Mouse (Mus musculus) limb, embryonic 12.5 days (tissue): ENCODE measurements at regions not wholly inside any gene's neighbourhood (a gene's known extent, or its start where the extent isn't known, plus 50 kb on each side); places are given as distances from the start of the nearest gene placed in this dataset.

Experiments used
- ATAC-seq: fragments of 200-750 bp; cut with Nextera tagmentation; 2 replicates; pipeline ENCODE4 v1.8.0; 2017; ENCODE audit warnings: low read depth, moderate TSS enrichment; ENCODE audit not compliant: insufficient number of reproducible peaks, insufficient read depth, low FRiP score, low TSS enrichment
- H3K27ac ChIP-seq: fragments of 300-500 bp; sonication (generic); 2 replicates; pipeline ENCODE4 v1.5.1; 2016; ENCODE audit warnings: mild to moderate bottlenecking, moderate library complexity
- H3K27me3 ChIP-seq: fragments of 300-500 bp; sonication (generic); 2 replicates; pipeline ENCODE4 v1.6.1; 2016; ENCODE audit warnings: mild to moderate bottlenecking, moderate library complexity
- H3K36me3 ChIP-seq: fragments of 300-500 bp; sonication (generic); 2 replicates; pipeline ENCODE4 v1.6.1; 2016; ENCODE audit warnings: mild to moderate bottlenecking, moderate library complexity
- H3K4me1 ChIP-seq: fragments of 300-500 bp; sonication (generic); replicated peaks from 2 replicates; pipeline ENCODE4 v1.6.1; 2016
- H3K4me2 ChIP-seq: fragments of 300-500 bp; sonication (generic); 2 replicates; pipeline ENCODE4 v1.6.1; 2016; ENCODE audit warnings: mild to moderate bottlenecking, moderate library complexity
- H3K4me3 ChIP-seq: fragments of 300-500 bp; sonication (generic); replicated peaks from 2 replicates; pipeline ENCODE4 v1.5.1; 2016; ENCODE audit warnings: mild to moderate bottlenecking
- H3K9ac ChIP-seq: fragments of 300-500 bp; sonication (generic); replicated peaks from 2 replicates; pipeline ENCODE4 v1.6.1; 2016; ENCODE audit warnings: mild to moderate bottlenecking, moderate library complexity
- H3K9me3 ChIP-seq: fragments of 300-500 bp; sonication (generic); 2 replicates; pipeline ENCODE4 v1.6.1; 2016; ENCODE audit warnings: mild to moderate bottlenecking, moderate library complexity
- WGBS: fragments of 180-500 bp; shearing (Covaris S2); methylation state at CpG from one replicate; pipeline ENCODE4 v1.1.7; 2016; 5-methylcytosine and 5-hydroxymethylcytosine counted together

DNA sequence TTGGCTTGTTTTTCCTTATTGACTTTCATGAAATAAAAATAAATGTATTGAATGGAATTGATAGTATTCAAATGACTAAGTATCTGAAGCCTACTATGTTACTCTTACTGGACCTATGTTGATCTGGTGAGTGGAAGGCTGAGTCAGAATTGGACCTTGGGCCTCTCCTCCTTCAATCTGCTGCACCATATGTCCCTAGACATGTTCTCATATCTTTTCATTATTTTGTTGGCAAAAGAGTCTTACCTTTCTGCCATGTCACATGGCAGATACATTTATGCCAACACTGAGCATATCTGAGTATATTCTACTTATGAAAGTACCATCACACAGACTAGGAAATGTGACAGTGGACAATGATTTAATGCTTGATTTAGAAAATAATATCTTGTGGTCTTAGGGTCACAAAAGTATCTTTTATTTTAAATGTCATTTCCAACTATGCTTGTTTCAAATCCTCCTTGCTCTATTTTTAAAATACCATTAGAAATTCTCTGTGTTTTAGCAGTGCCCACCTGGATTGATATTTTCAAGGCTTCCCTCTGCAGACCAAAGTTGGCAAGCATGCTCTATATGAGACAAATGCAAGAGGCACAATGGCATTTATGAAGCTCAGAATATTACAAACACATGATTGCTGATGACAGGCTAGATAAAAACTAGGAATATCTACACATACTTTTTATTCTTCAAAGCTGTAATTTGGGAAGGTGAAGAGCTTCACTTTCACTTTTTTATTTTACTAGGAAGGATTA, 825.7 kb downstream of the Rfpl4b start:
- Histone ChIP-seq H3K4me3 (no peak overlapping the region), H3K9ac (no peak overlapping the region), H3K27me3 (no peaks in the 10 kb centered on the region), H3K36me3 (no peaks in the 10 kb centered on the region), H3K4me2 (no peak overlapping the region), H3K9me3 (no peaks in the 10 kb centered on the region), H3K27ac (no peak overlapping the region), H3K4me1 (no peaks in the 10 kb centered on the region)
- ATAC-seq: no peak

- ATAC-seq: no peak
- Histone ChIP-seq H3K4me2 (no peak overlapping the region), H3K27ac (no peak overlapping the region), H3K4me3 (no peak overlapping the region), H3K4me1 (no peaks in the 10 kb centered on the region; the same call in 1 of the 2 replicates), H3K36me3 (no peaks in the 10 kb centered on the region), H3K9ac (no peak overlapping the region), H3K9me3 (no peaks in the 10 kb centered on the region), H3K27me3 (no peaks in the 10 kb centered on the region)
- 63% methylated on average over 11 of the region's 11 CpGs for WGBS
These were observed 833.0 kb downstream of the Rfpl4b start for GRCm38 (mm10) chr10:37988297-37989263.

DNA sequence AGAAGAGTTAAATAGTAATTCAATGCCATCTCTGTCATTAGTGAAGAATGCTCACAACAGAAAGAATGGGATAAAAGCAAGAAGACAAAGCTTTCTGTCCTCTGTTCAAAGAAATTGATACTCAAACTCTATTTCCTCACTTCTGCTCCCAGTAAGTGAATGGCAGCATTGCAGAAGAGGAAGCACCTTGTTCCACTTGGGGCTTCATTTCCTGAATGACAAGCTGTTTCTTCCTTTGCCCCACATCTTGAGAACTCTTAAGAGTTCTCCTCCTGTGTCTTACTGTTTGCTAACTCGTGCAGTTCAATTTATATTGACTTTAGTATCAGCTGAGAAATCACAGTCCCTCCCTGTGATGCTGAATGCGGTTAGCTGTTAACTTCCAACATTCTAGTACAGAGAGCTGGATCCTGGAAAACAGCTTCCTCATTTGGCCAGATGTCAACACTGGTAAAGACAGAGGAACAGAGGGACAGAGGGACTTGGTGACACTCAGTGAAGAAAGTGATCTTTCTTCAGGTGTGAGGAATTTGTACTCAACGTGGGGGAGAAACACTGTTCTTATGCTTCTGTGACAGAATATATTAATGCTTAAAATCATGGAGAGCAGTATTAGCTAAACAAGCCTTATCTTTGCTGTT, 840.3 kb upstream of the Marcks start:
- Histone ChIP-seq H3K36me3 (no peaks in the 10 kb centered on the region), H3K27me3 (no peaks in the 10 kb centered on the region), H3K27ac (no peak overlapping the region), H3K4me3 (no peak overlapping the region), H3K4me2 (no peak overlapping the region), H3K9me3 (no peaks in the 10 kb centered on the region), H3K4me1 (no peaks in the 10 kb centered on the region), H3K9ac (no peak overlapping the region)
- ATAC-seq: no peak
- 71% methylated on average over 3 of the region's 3 CpGs for WGBS

- ATAC-seq: no peak
These were observed 821.3 kb upstream of the Marcks start for GRCm38 (mm10) chr10:37960051-37960450.

DNA sequence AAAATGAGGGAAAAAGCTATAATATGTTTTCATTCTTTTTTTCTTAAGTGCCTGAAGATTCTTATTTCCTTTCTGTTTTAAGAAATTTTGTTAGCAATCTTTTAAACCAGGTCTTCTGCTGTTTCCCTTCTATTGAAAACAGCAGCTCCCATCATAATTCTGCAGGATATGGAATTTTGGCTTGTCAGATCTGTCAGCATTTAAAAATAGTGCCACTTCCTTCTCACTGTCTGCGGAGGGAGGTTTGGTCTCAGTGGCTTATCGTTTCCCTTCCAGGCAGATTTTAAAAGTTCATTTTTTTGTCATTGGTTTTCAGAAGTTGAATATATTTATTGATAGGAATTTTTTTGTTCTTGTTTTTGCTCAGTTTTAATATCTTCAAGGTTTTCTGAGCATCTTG, 776.1 kb upstream of the Marcks start:
- no peaks in the 10 kb centered on the region for H3K27me3 ChIP-seq
- no peaks in the 10 kb centered on the region for H3K36me3 ChIP-seq

More at GRCm38 (mm10) chr10:37960051-37960450, 821.3 kb upstream of the Marcks start:
- Histone ChIP-seq H3K9ac (no peak overlapping the region), H3K4me1 (no peaks in the 10 kb centered on the region), H3K9me3 (no peaks in the 10 kb centered on the region), H3K27me3 (no peaks in the 10 kb centered on the region), H3K36me3 (no peaks in the 10 kb centered on the region), H3K4me3 (no peak overlapping the region), H3K27ac (no peak overlapping the region), H3K4me2 (no peak overlapping the region)

GRCm38 (mm10) chr10:37911669-37912068, 772.9 kb upstream of the Marcks start:
- H3K4me3 ChIP-seq: no peak overlapping the region
- no peak overlapping the region for H3K27ac ChIP-seq
- no peaks in the 10 kb centered on the region for H3K9me3 ChIP-seq
- no peaks in the 10 kb centered on the region for H3K27me3 ChIP-seq
- no peaks in the 10 kb centered on the region for H3K36me3 ChIP-seq
- H3K4me1 ChIP-seq: no peaks in the 10 kb centered on the region
- ATAC-seq: no peak
- H3K4me2 ChIP-seq: no peak overlapping the region
- H3K9ac ChIP-seq: no peak overlapping the region

More for the DNA sequence above, 776.1 kb upstream of the Marcks start:
- ATAC-seq: no peak
- H3K4me3 ChIP-seq: no peak overlapping the region
- no peak overlapping the region for H3K27ac ChIP-seq
- no peak overlapping the region for H3K4me2 ChIP-seq
- H3K4me1 ChIP-seq: no peaks in the 10 kb centered on the region
- WGBS: 79% methylated on average over 2 of the region's 2 CpGs
- H3K9me3 ChIP-seq: no peaks in the 10 kb centered on the region
- no peak overlapping the region for H3K9ac ChIP-seq

DNA sequence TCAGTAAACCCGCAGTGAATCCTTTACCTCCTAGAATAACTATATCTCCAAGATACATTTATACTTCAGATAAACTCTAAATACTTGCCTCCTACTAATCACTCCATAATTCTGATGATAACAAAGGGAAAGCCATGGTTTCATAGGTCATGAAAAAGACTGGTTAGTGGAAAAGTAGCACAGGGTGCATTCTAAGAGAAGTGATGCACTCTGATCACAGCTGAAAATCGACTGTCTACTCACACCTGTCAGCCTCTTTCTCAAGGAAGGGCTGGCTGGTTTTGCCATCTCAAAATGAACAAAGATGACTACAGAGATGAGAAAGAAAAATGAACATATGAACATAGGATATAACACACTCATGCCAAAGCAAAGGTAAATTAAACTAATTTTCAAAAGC, 769.6 kb upstream of the Marcks start:
- ATAC-seq: no peak
- H3K36me3 ChIP-seq: no peaks in the 10 kb centered on the region
- H3K27ac ChIP-seq: no peak overlapping the region
- H3K27me3 ChIP-seq: no peaks in the 10 kb centered on the region
- H3K9ac ChIP-seq: no peak overlapping the region
- 63% methylated on average over 2 of the region's 2 CpGs for WGBS
- H3K4me2 ChIP-seq: no peak overlapping the region
- no peaks in the 10 kb centered on the region for H3K9me3 ChIP-seq
- no peak overlapping the region for H3K4me3 ChIP-seq
- H3K4me1 ChIP-seq: no peaks in the 10 kb centered on the region

- no peaks in the 10 kb centered on the region for H3K9me3 ChIP-seq
- H3K36me3 ChIP-seq: no peaks in the 10 kb centered on the region
- ATAC-seq: no peak
- no peaks in the 10 kb centered on the region for H3K27me3 ChIP-seq
- no peak overlapping the region for H3K4me3 ChIP-seq
- no peaks in the 10 kb centered on the region for H3K4me1 ChIP-seq
- H3K4me2 ChIP-seq: no peak overlapping the region
- WGBS: 29% methylated on average over 1 of the region's 1 CpGs
- no peak overlapping the region for H3K27ac ChIP-seq
- H3K9ac ChIP-seq: no peak overlapping the region
These were observed 769.0 kb upstream of the Marcks start for GRCm38 (mm10) chr10:37907731-37908130.

DNA sequence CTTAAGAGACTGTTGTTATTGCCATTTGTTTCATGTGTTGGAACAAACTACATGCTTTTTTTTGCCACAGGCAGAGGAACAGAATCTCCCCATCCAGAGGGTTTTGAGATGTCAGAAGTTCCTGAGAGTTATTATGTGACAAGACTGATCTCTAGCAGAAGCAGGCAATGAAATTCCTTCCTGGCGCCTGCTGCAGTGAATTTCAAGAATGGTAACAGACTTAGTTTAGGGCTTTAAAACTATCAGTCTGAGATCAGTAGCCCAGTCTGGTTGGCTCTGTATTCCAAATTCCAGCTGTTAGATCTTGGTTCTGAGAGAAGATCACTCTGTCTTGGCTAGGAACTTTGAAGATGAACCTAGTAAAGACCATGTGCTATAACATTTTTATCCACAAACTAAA, 749.2 kb upstream of the Marcks start:
- H3K36me3 ChIP-seq: no peaks in the 10 kb centered on the region
- H3K9ac ChIP-seq: no peak overlapping the region
- no peaks in the 10 kb centered on the region for H3K27me3 ChIP-seq
- H3K27ac ChIP-seq: no peak overlapping the region
- WGBS: 24% methylated on average over 1 of the region's 1 CpGs
- H3K4me3 ChIP-seq: no peak overlapping the region
- H3K9me3 ChIP-seq: no peaks in the 10 kb centered on the region
- H3K4me1 ChIP-seq: no peaks in the 10 kb centered on the region
- no peak overlapping the region for H3K4me2 ChIP-seq
- ATAC-seq: no peak

DNA sequence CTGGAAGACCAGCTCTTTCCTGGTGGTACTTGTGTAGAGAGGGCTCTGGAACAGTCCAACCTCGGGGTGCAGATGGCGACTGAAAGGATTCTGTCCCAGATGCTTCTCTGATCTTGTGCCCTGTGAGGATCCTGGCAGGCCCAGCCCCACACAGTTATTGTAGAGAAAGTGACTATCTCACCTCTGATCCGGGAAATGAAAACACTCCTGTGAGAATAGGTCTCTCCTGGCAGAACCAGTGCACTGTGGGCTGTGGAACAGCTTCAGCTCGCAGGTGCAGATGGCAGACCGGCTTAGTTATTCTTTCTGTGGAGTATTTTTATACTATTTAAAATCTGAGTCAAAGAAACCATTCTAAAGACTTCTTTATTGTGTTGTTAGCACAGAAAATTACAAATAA, 742.1 kb upstream of the Marcks start:
- Histone ChIP-seq H3K9me3 (no peaks in the 10 kb centered on the region), H3K4me2 (no peak overlapping the region), H3K9ac (no peak overlapping the region), H3K27ac (no peak overlapping the region), H3K36me3 (no peaks in the 10 kb centered on the region), H3K27me3 (no peaks in the 10 kb centered on the region), H3K4me1 (no peaks in the 10 kb centered on the region), H3K4me3 (no peak overlapping the region)
- no peak for ATAC-seq
- WGBS: 78% methylated on average over 5 of the region's 5 CpGs

- H3K9me3 ChIP-seq: no peaks in the 10 kb centered on the region
- no peak overlapping the region for H3K4me2 ChIP-seq
- H3K27ac ChIP-seq: no peak overlapping the region
- H3K36me3 ChIP-seq: no peaks in the 10 kb centered on the region
- H3K27me3 ChIP-seq: no peaks in the 10 kb centered on the region
- no peak overlapping the region for H3K9ac ChIP-seq
- ATAC-seq: no peak
- H3K4me1 ChIP-seq: no peaks in the 10 kb centered on the region
- no peak overlapping the region for H3K4me3 ChIP-seq
- WGBS: 86% methylated on average over 2 of the region's 2 CpGs
These were observed 735.2 kb upstream of the Marcks start for GRCm38 (mm10) chr10:37873925-37874324.
